Mouse (Mus musculus) CH12.LX (cell line): ENCODE results near the gene Best1. TPM values are rescaled to one million over a fixed set of nuclear protein-coding genes. Genes with fewer than 3 reads are reported as not detected.

Experiments used
- DNase-seq: peaks from one replicate; pipeline ENCODE4 v3.0.0-alpha.2; 2013; ENCODE audit errors: extremely low read depth
- H3K27ac ChIP-seq: 2 replicates; pipeline ENCODE4 v1.5.1; 2012; ENCODE audit warnings: low read depth, mild to moderate bottlenecking, control low read depth, moderate library complexity; ENCODE audit not compliant: insufficient read depth
- H3K27me3 ChIP-seq: replicated peaks from 2 replicates; pipeline ENCODE3; 2012; ENCODE audit warnings: inconsistent platforms
- H3K36me3 ChIP-seq, 2 experiments: replicated peaks in 1 of 2; 2 replicates each; pipeline versions ENCODE3 to v1.6.1; 2012; ENCODE audit warnings: inconsistent platforms in 1 of 2, low read length in 1 of 2, mild to moderate bottlenecking in 1 of 2, mixed read lengths in 1 of 2, moderate library complexity in 1 of 2; ENCODE audit not compliant: control insufficient read depth in 1 of 2, insufficient read depth in 1 of 2
- H3K4me1 ChIP-seq, 2 experiments: 2 replicates each; pipeline ENCODE4 v1.6.1; 2012; ENCODE audit warnings: inconsistent platforms in 1 of 2, moderate library complexity in 1 of 2; ENCODE audit not compliant: insufficient read depth in 2 of 2, control insufficient read depth in 1 of 2
- H3K4me2 ChIP-seq: 2 replicates; pipeline ENCODE4 v1.6.1; 2012; ENCODE audit warnings: low read depth, mild to moderate bottlenecking, control low read depth; ENCODE audit not compliant: poor library complexity, insufficient read depth, severe bottlenecking
- H3K4me3 ChIP-seq, 3 experiments: fragments of 150-350 bp in 1 of 3; sonication (generic) in 1 of 3; replicated peaks in 1 of 3; 2 replicates each; pipeline versions ENCODE3 to v1.5.1; 2011 to 2012; ENCODE audit warnings: low read depth in 2 of 3, low read length in 2 of 3, mild to moderate bottlenecking in 2 of 3, moderate library complexity in 2 of 3, control low read depth in 1 of 3, improper control_type of control experiment in 1 of 3, inconsistent platforms in 1 of 3, mixed read lengths in 1 of 3; ENCODE audit not compliant: poor library complexity in 1 of 3
- H3K79me2 ChIP-seq: replicated peaks from 2 replicates; pipeline ENCODE4 v1.6.1; 2012; ENCODE audit warnings: mild to moderate bottlenecking, moderate library complexity; ENCODE audit not compliant: control insufficient read depth, poor library complexity, insufficient read depth, severe bottlenecking; ENCODE audit errors: extremely low read depth
- H3K9ac ChIP-seq: 2 replicates; pipeline ENCODE4 v1.6.1; 2012; ENCODE audit warnings: low read depth, mild to moderate bottlenecking, control low read depth, moderate library complexity; ENCODE audit not compliant: insufficient read depth
- H3K9me3 ChIP-seq: replicated peaks from 2 replicates; pipeline ENCODE3; 2012; ENCODE audit warnings: low read length, inconsistent platforms, mixed read lengths
- BHLHE40 ChIP-seq: IDR thresholded peaks from 2 replicates; pipeline ENCODE4 v1.6.1; 2011; ENCODE audit warnings: mild to moderate bottlenecking, low read depth, low read length, improper control_type of control experiment
- CHD2 ChIP-seq: IDR thresholded peaks from 2 replicates; pipeline ENCODE4 v1.6.1; 2011; ENCODE audit warnings: low read length, improper control_type of control experiment
- CTCF ChIP-seq, 2 experiments: IDR thresholded peaks in 1 of 2; conservative IDR thresholded peaks in 1 of 2; 2 replicates each; pipeline ENCODE4 v1.5.1; 2011 to 2012; ENCODE audit warnings: low read depth in 2 of 2, low read length in 2 of 2, improper control_type of control experiment in 1 of 2, inconsistent platforms in 1 of 2, mild to moderate bottlenecking in 1 of 2, moderate library complexity in 1 of 2
- E2F4 ChIP-seq: IDR thresholded peaks from 2 replicates; pipeline ENCODE4 v1.6.1; 2011; ENCODE audit warnings: low read depth, low read length, improper control_type of control experiment; ENCODE audit not compliant: insufficient replicate concordance
- EP300 ChIP-seq: IDR thresholded peaks from 2 replicates; pipeline ENCODE4 v1.6.1; 2011; ENCODE audit warnings: low read length, improper control_type of control experiment
- HCFC1 ChIP-seq: IDR thresholded peaks from 2 replicates; pipeline ENCODE4 v1.6.1; 2012; ENCODE audit warnings: low read depth, mild to moderate bottlenecking, inconsistent platforms, low read length, improper control_type of control experiment
- IRF4 ChIP-seq: IDR thresholded peaks from 2 replicates; pipeline ENCODE4 v1.6.1; 2014; ENCODE audit warnings: low read depth, mild to moderate bottlenecking, inconsistent platforms, low read length, improper control_type of control experiment
- JUND ChIP-seq: conservative IDR thresholded peaks from 2 replicates; pipeline ENCODE4 v1.6.1; 2011; ENCODE audit warnings: low read depth, low read length, improper control_type of control experiment
- MAX ChIP-seq: IDR thresholded peaks from 2 replicates; pipeline ENCODE4 v1.6.1; 2011; ENCODE audit warnings: low read length, improper control_type of control experiment
- MEF2A ChIP-seq: IDR thresholded peaks from 2 replicates; pipeline ENCODE4 v1.6.1; 2014; ENCODE audit warnings: low read depth, mild to moderate bottlenecking, inconsistent platforms, low read length, improper control_type of control experiment, borderline replicate concordance
- NRF1 ChIP-seq: IDR thresholded peaks from 2 replicates; pipeline ENCODE4 v1.6.1; 2014; ENCODE audit warnings: low read depth, mild to moderate bottlenecking, inconsistent platforms, low read length, improper control_type of control experiment, moderate library complexity
- PAX5 ChIP-seq: IDR thresholded peaks from 2 replicates; pipeline ENCODE4 v1.6.1; 2012; ENCODE audit warnings: low read length, inconsistent platforms, mixed read lengths
- POLR2AphosphoS2 ChIP-seq: IDR thresholded peaks from 2 replicates; pipeline ENCODE4 v1.6.1; 2011; ENCODE audit warnings: low read depth, low read length, improper control_type of control experiment
- RAD21 ChIP-seq: IDR thresholded peaks from 2 replicates; pipeline ENCODE4 v1.6.1; 2011; ENCODE audit warnings: low read depth, mild to moderate bottlenecking, low read length, improper control_type of control experiment, moderate library complexity
- SIN3A ChIP-seq: IDR thresholded peaks from 2 replicates; pipeline ENCODE4 v1.6.1; 2012; ENCODE audit warnings: low read length, improper control_type of control experiment, inconsistent platforms
- UBTF ChIP-seq: IDR thresholded peaks from 2 replicates; pipeline ENCODE4 v1.6.1; 2012; ENCODE audit warnings: low read depth, mild to moderate bottlenecking, inconsistent platforms, low read length, improper control_type of control experiment, moderate library complexity
- ZC3H11A ChIP-seq: IDR thresholded peaks from 2 replicates; pipeline ENCODE4 v1.6.1; 2012; ENCODE audit warnings: low read depth, mild to moderate bottlenecking, inconsistent platforms, low read length, improper control_type of control experiment
- ZKSCAN1 ChIP-seq: IDR thresholded peaks from 2 replicates; pipeline ENCODE4 v1.6.1; 2012; ENCODE audit warnings: low read depth, inconsistent platforms, low read length, improper control_type of control experiment, borderline replicate concordance
- ZNF384 ChIP-seq: IDR thresholded peaks from 2 replicates; pipeline ENCODE4 v1.6.1; 2012; ENCODE audit warnings: low read depth, low read length, improper control_type of control experiment, inconsistent platforms
- dilution Hi-C: fragments of 300-500 bp; cut with MboI; formaldehyde crosslinking; loops from 2 replicates; pipeline ENCODE4 v1.14.3; 2020; ENCODE audit warnings: low sequenced_read_pairs; ENCODE audit not compliant: extremely low pct_unique_long_range_greater_than_20kb, extremely low pct_ligation_motif_present
- in situ Hi-C: fragments of 300-500 bp; cut with MboI; formaldehyde crosslinking; loops from 3 replicates; pipeline ENCODE4 v1.14.3; 2019; ENCODE audit warnings: low sequenced_read_pairs, low pct_ligation_motif_present, low pct_unique_long_range_greater_than_20kb, mixed read lengths
- polyA plus RNA-seq: library from polyadenylated mRNA; unstranded; fragments of >175 nt; gene quantifications from 2 replicates; pipeline ENCODE4 v1.2.1, GENCODE M21; 2012; ENCODE audit warnings: low read depth; ENCODE audit not compliant: insufficient read length
- total RNA-seq, 2 experiments: library from RNA; depleted of rRNA; stranded (reverse); fragments of 300-350 nt in 1 of 2; fragments of >200 nt in 1 of 2; gene quantifications; 2 replicates each; pipeline ENCODE4 v1.2.3; 2012 to 2014

The Best1 gene
- total and polyA plus RNA-seq, 3 experiments, result 0.13 TPM; not detected in 2

GRCm38 (mm10) chr19:9987593-9987992, 13.8 kb downstream of the Best1 start:
- H3K9me3 ChIP-seq, result no peaks in the 10 kb centered on the region
- no peak for DNase-seq
- TF ChIP-seq ZC3H11A (no peak), E2F4 (no peak), MAX (no peak), MEF2A (no peak), SIN3A (no peak), CHD2 (no peak), EP300 (no peak), ZNF384 (no peak), HCFC1 (no peak), POLR2AphosphoS2 (no peak), PAX5 (no peak), BHLHE40 (no peak), UBTF (no peak), RAD21 (no peak)
- TF ChIP-seq, all 38 proteins: peak for 0
- Histone ChIP-seq H3K4me2 (no peak overlapping the region), H3K4me1 (peaks cover 10 to 59% of the 10 kb centered on the region in 2 experiments), H3K4me3 (no peak overlapping the region), H3K36me3 (peaks cover 23 to 37% of the 10 kb centered on the region in 2 experiments), H3K79me2 (peaks cover 18% of the 10 kb centered on the region), H3K27ac (no peak overlapping the region), H3K27me3 (no peaks in the 10 kb centered on the region), H3K9ac (no peak overlapping the region)
- in situ Hi-C loops, result no loop called here
- dilution Hi-C loops, result no loop called here

GRCm38 (mm10) chr19:9987192-9987591, 14.2 kb downstream of the Best1 start:
- Histone ChIP-seq H3K4me3 (no peak overlapping the region), H3K27me3 (no peaks in the 10 kb centered on the region), H3K4me2 (no peak overlapping the region), H3K36me3 (peaks cover 23 to 37% of the 10 kb centered on the region in 2 experiments), H3K27ac (no peak overlapping the region), H3K4me1 (peaks cover 10 to 55% of the 10 kb centered on the region in 2 experiments), H3K9ac (no peak overlapping the region), H3K79me2 (peaks cover 18% of the 10 kb centered on the region), H3K9me3 (no peaks in the 10 kb centered on the region)
- DNase-seq, result no peak
- dilution Hi-C loops (no loop called here), in situ Hi-C loops (no loop called here)
- TF ChIP-seq NRF1, result no peak
- no peak for TF ChIP-seq MEF2A
- no peak for TF ChIP-seq BHLHE40
- TF ChIP-seq ZKSCAN1, result no peak
- TF ChIP-seq IRF4, result no peak
- TF ChIP-seq ZC3H11A, result no peak
- TF ChIP-seq RAD21, result no peak
- TF ChIP-seq CTCF (conservative IDR thresholded peaks at IDR 0.05 in 1 of 2, IDR thresholded peaks at IDR 0.05 in 1 of 2; ENCODE audit: low read depth in 2 of 2, low read length in 2 of 2), result no peak
- no peak for TF ChIP-seq JUND
- no peak for TF ChIP-seq E2F4
- TF ChIP-seq CHD2, result no peak
